Mouse (Mus musculus): ENCODE measurements around the gene Rsad2.
"Not testable (repeated sequence)": the region's sequence is repeated elsewhere in the genome, so short reads cannot be mapped to it uniquely, and the experiment has no call there.

DNA sequence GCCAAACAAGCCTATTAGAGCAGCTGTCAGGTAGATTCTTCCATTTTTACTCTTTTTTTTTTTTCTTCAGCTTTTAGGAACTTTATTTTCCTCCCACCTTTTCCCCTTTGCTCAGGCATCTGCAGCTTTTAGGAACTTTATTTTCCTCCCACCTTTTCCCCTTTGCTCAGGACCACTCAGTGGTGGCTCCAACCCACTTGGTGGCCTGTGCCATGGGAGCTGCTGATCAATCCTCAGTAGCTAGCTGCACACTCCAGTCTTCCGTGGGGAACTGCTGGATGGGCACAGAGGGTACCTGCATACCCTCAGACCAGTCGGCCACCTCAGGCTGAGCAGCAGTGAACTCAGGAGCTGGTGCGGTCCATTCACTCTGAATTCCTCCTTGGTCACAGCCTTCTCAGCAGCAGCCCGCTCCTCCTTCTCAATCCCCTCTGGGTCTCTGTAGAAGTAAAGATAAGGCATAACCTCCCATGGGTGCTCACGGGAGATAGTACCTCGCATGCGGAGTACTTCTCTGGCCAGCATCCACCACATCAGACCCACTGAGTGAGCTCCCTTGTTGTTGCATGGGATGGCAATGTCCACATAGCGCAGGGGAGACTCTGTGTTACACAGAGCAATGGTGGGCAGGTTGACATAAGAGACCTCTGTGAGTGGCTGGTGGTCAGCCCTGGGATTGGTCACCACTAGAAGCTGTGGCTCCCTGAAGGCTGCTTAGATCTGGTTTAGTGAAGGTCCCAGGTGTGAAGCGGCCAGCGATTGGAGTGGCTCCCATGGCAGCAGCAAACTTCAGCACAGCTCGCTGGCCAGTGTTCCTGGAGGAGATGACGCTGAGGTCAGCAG is 29.7 kb upstream of the Rsad2 start:
- TF ChIP-seq CTCF (IDR thresholded peaks at IDR 0.05; ENCODE audit: borderline replicate concordance, insufficient read depth, low read depth, low read length); POLR2A (IDR thresholded peaks at IDR 0.05; ENCODE audit: borderline replicate concordance, insufficient read depth, low read length): not testable (repeated sequence)

Measured in cerebellum, adult 2 months (tissue).